Mouse (Mus musculus) testis, adult 2 months (tissue): ENCODE measurements around the gene Pitpnc1.

Experiments
- CTCF ChIP-seq: fragments of 200-500 bp; IDR thresholded peaks from 2 replicates; pipeline ENCODE4 v1.5.1; 2012; ENCODE audit warnings: low read depth, mild to moderate bottlenecking, inconsistent platforms, low read length, moderate library complexity; ENCODE audit not compliant: control insufficient read depth, insufficient read depth, insufficient replicate concordance
- POLR2A ChIP-seq: fragments of 200-500 bp; IDR thresholded peaks from 2 replicates; pipeline ENCODE4 v1.6.1; 2012; ENCODE audit warnings: low read depth, mild to moderate bottlenecking, inconsistent platforms, low read length, moderate library complexity; ENCODE audit not compliant: control insufficient read depth

- no peak for TF ChIP-seq CTCF
- no peak for TF ChIP-seq POLR2A
Measured at GRCm38 (mm10) chr11:107225301-107225700, 245.2 kb downstream of the Pitpnc1 start.
